In the genomic region with DNA sequence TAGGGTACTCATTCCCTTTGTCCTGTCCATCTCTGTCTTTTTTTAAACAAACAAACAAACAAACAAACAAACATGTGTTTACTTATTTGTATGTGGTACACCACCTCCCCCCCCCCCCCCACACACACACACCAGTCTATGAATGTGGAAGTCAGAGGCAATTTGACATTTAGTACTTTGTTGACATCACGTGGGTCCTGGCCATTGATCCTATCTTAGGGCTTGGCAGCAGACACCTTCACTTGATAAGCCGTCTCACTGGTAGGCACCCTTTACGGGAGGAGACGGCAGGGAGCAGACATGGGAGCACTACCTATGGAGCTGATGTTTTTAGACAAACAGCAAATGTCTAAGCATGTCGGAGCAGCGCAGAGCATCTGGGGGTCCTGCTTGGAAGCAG, we compare ENCODE assay signal across 1 mouse cellular context.
A peak's percentile ranks its signal among the peaks of the same experiment; 100 is the strongest.
TF ChIP-seq lines count a peak whose summit lies in the region.

No protein-coding gene starts in this region.

TF ChIP-seq in MEL, 35 proteins besides CTCF, POLR2A, EP300 and RAD21:
- TF ChIP-seq MYC (IDR thresholded peaks at IDR 0.05; ENCODE audit: low read depth, low read length) (no peak), ELF1 (IDR thresholded peaks at IDR 0.05; ENCODE audit: low read depth, low read length) (no peak), ZC3H11A (IDR thresholded peaks at IDR 0.05; ENCODE audit: low read depth, low read length) (no peak), SIN3A (IDR thresholded peaks at IDR 0.05; ENCODE audit: low read length) (peak; percentile 56; the same call in 1 of the 2 replicates), GATA1 (IDR thresholded peaks at IDR 0.05; ENCODE audit: low read depth, low read length) (peak; percentile 31; the same call in 1 of the 2 replicates), TCF12 (IDR thresholded peaks at IDR 0.05; ENCODE audit: low read depth, low read length) (no peak), HCFC1 (IDR thresholded peaks at IDR 0.05; ENCODE audit: low read depth, low read length) (no peak), ETS1 (IDR thresholded peaks at IDR 0.05; ENCODE audit: low read depth, low read length) (no peak), TBP (IDR thresholded peaks at IDR 0.05; ENCODE audit: low read depth, low read length) (no peak), ZMIZ1 (IDR thresholded peaks at IDR 0.05; ENCODE audit: low read depth, low read length) (no peak), MAX (IDR thresholded peaks at IDR 0.05; ENCODE audit: low read length) (peak; percentile 42; the same call in 1 of the 2 replicates), NELFE (IDR thresholded peaks at IDR 0.05; ENCODE audit: low read depth, low read length) (no peak), MAZ (IDR thresholded peaks at IDR 0.05; ENCODE audit: low read depth, low read length) (no peak), TAL1 (IDR thresholded peaks at IDR 0.05; ENCODE audit: low read length) (no peak), KAT2A (conservative IDR thresholded peaks at IDR 0.05; ENCODE audit: low read depth, low read length) (no peak), ZKSCAN1 (IDR thresholded peaks at IDR 0.05; ENCODE audit: low read depth, low read length) (no peak), NRF1 (IDR thresholded peaks at IDR 0.05; ENCODE audit: insufficient read depth, low read depth, low read length, poor library complexity, severe bottlenecking) (no peak), POLR2AphosphoS2 (IDR thresholded peaks at IDR 0.05; ENCODE audit: low read length) (no peak), CHD1 (IDR thresholded peaks at IDR 0.05; ENCODE audit: low read depth, low read length) (no peak), USF1 (IDR thresholded peaks at IDR 0.05; ENCODE audit: low read depth, low read length) (peak; percentile 86), SMC3 (IDR thresholded peaks at IDR 0.05; ENCODE audit: low read depth, low read length) (no peak), MYB (IDR thresholded peaks at IDR 0.05; ENCODE audit: low read depth, low read length) (no peak), JUND (IDR thresholded peaks at IDR 0.05; ENCODE audit: low read depth, low read length) (no peak), CHD2 (IDR thresholded peaks at IDR 0.05; ENCODE audit: low read length) (no peak), BHLHE40 (IDR thresholded peaks at IDR 0.05; ENCODE audit: borderline replicate concordance, low read depth, low read length) (0 out of 2 replicates have a peak, but pooled peaks have one; percentile 37), ZNF384 (IDR thresholded peaks at IDR 0.05; ENCODE audit: low read depth, low read length) (no peak), RCOR1 (IDR thresholded peaks at IDR 0.05; ENCODE audit: low read depth, low read length) (no peak), UBTF (IDR thresholded peaks at IDR 0.05; ENCODE audit: borderline replicate concordance, insufficient read depth, low read depth, low read length) (no peak), POLR2AphosphoS5 (IDR thresholded peaks at IDR 0.05; ENCODE audit: borderline replicate concordance, low read depth, low read length) (no peak), E2F4 (IDR thresholded peaks at IDR 0.05; ENCODE audit: borderline replicate concordance, low read depth, low read length) (no peak), MXI1 (IDR thresholded peaks at IDR 0.05; ENCODE audit: low read depth, low read length) (peak; percentile 51; the same call in 1 of the 2 replicates), MAFK (IDR thresholded peaks at IDR 0.05; ENCODE audit: borderline replicate concordance, low read depth, low read length) (no peak), GABPA (IDR thresholded peaks at IDR 0.05; ENCODE audit: low read depth, low read length) (no peak), MEF2A (IDR thresholded peaks at IDR 0.05; ENCODE audit: extremely low read depth, insufficient replicate concordance, low read depth, low read length, poor library complexity, severe bottlenecking) (no peak), USF2 (IDR thresholded peaks at IDR 0.05; ENCODE audit: borderline replicate concordance in 1 of 2, insufficient read depth in 1 of 2, low read depth in 1 of 2, low read length in 2 of 2) (peak in 1 of 2 experiments; percentile 49; a peak in 1 of 4 replicates)
